Mouse (Mus musculus) kidney, adult 2 months (tissue): ENCODE data around the gene Ahdc1. TPM values are rescaled to one million over a fixed set of nuclear protein-coding genes. Genes with fewer than 3 reads are reported as not detected.

Source experiments
- DNase-seq: peaks from one replicate; pipeline ENCODE4 v3.0.0; 2021
- H3K27ac ChIP-seq: fragments of 200-500 bp; 2 replicates; pipeline ENCODE4 v1.5.1; 2012; ENCODE audit warnings: low read depth, low read length, control low read depth, inconsistent platforms; ENCODE audit not compliant: insufficient read depth
- H3K27me3 ChIP-seq: fragments of 200-500 bp; replicated peaks from 2 replicates; pipeline ENCODE4 v1.6.1; 2012; ENCODE audit warnings: mild to moderate bottlenecking, moderate library complexity, low read length, inconsistent platforms; ENCODE audit not compliant: control insufficient read depth, insufficient read depth
- H3K36me3 ChIP-seq: fragments of 200-500 bp; 2 replicates; pipeline ENCODE4 v1.6.1; 2012; ENCODE audit warnings: mild to moderate bottlenecking, moderate library complexity, low read length, inconsistent platforms; ENCODE audit not compliant: control insufficient read depth, insufficient read depth
- H3K4me1 ChIP-seq: fragments of 200-500 bp; 2 replicates; pipeline ENCODE4 v1.6.1; 2011; ENCODE audit warnings: low read length; ENCODE audit not compliant: control insufficient read depth, insufficient read depth
- H3K4me3 ChIP-seq: fragments of 200-500 bp; 2 replicates; pipeline ENCODE4 v1.5.1; 2011; ENCODE audit warnings: mild to moderate bottlenecking, low read depth, low read length, control low read depth; ENCODE audit not compliant: insufficient read depth
- CTCF ChIP-seq: fragments of 200-500 bp; conservative IDR thresholded peaks from 2 replicates; pipeline ENCODE4 v1.5.1; 2011; ENCODE audit warnings: low read depth, mild to moderate bottlenecking, control low read depth, low read length, moderate library complexity, mixed read lengths; ENCODE audit not compliant: insufficient read depth, insufficient read length
- POLR2A ChIP-seq: fragments of 200-500 bp; IDR thresholded peaks from one replicate; pipeline ENCODE4 v1.6.1; 2011; ENCODE audit warnings: low read depth, low read length, control low read depth
- WGBS: fragments of 180-500 bp; shearing (Covaris S2); methylation state at CpG from one replicate; pipeline ENCODE4 v1.1.7; 2018; 5-methylcytosine and 5-hydroxymethylcytosine counted together
- polyA plus RNA-seq: library from polyadenylated mRNA; depleted of rRNA; stranded (reverse); fragments of >200 nt; gene quantifications from 2 replicates; pipeline ENCODE4 v1.2.3, GENCODE M21; 2012; rRNA removed

Gene Ahdc1
- polyA plus RNA-seq, 1 experiment = 22.2 TPM

- no peaks in the 10 kb centered on the region for H3K27me3 ChIP-seq
- no peaks in the 10 kb centered on the region for H3K36me3 ChIP-seq
- H3K27ac ChIP-seq = no peak overlapping the region
- peaks cover 12% of the 10 kb centered on the region for H3K4me1 ChIP-seq
- 48% methylated on average over 5 of the region's 5 CpGs for WGBS
- no peak overlapping the region for H3K4me3 ChIP-seq
- no peak for DNase-seq
- TF ChIP-seq POLR2A (no peak), CTCF (no peak)
Observed at GRCm38 (mm10) chr4:133121974-133122637, 111.0 kb downstream of the Ahdc1 start.

- Histone ChIP-seq H3K27me3 (no peaks in the 10 kb centered on the region), H3K4me1 (peaks cover 33% of the 10 kb centered on the region), H3K4me3 (no peak overlapping the region), H3K27ac (peak overlapping the region; percentile 37), H3K36me3 (no peaks in the 10 kb centered on the region)
- WGBS = 37% methylated on average over 3 of the region's 3 CpGs
- DNase-seq = no peak
- TF ChIP-seq POLR2A (no peak), CTCF (no peak)
Observed at GRCm38 (mm10) chr4:133127079-133127478, 116.0 kb downstream of the Ahdc1 start.

Other genes starting within 250 kb of the Ahdc1 start
- 10.7 and 11.9 TPM in 2 replicates for gene Rpa2, start 242.9 kb upstream of the Ahdc1 start, polyA plus RNA-seq
- gene Themis2, start 214.9 kb upstream of the Ahdc1 start, polyA plus RNA-seq = 2.8 and 3.6 TPM in 2 replicates
- gene Ppp1r8, start 168.1 kb upstream of the Ahdc1 start, polyA plus RNA-seq = 25.2 TPM in 2 replicates
- 15.2 and 21.0 TPM in 2 replicates for gene Stx12, start 126.8 kb upstream of the Ahdc1 start, polyA plus RNA-seq
- gene Fam76a, start 88.7 kb upstream of the Ahdc1 start, polyA plus RNA-seq = 15.9 and 16.6 TPM in 2 replicates
- 1.8 and 2.5 TPM in 2 replicates for gene Fgr, start 37.2 kb upstream of the Ahdc1 start, polyA plus RNA-seq
- 37.0 and 45.7 TPM in 2 replicates for gene Wasf2, start 119.2 kb downstream of the Ahdc1 start, polyA plus RNA-seq
- gene Cd164l2, start 200.9 kb downstream of the Ahdc1 start, polyA plus RNA-seq = 15.3 and 17.7 TPM in 2 replicates
- 0.39 and 0.53 TPM in 2 replicates for gene Gpr3, start 201.3 kb downstream of the Ahdc1 start, polyA plus RNA-seq
- 3.8 and 4.3 TPM in 2 replicates for gene Map3k6, start 229.6 kb downstream of the Ahdc1 start, polyA plus RNA-seq